Mouse (Mus musculus) G1E-ER4 (cell line): ENCODE data around the gene 2410004B18Rik. TPM values are rescaled to one million over a fixed set of nuclear protein-coding genes. Genes with fewer than 3 reads are reported as not detected.

Experiments used
- GATA1 ChIP-seq: IDR thresholded peaks from one replicate; pipeline ENCODE4 v1.8.0; 2012; ENCODE audit warnings: low read length, inconsistent platforms
- polyA plus RNA-seq: library from polyadenylated mRNA; stranded (reverse); fragments of >175 nt; gene quantifications from 2 replicates; pipeline ENCODE4 v1.2.3, GENCODE M21; 2012

The 2410004B18Rik gene
- polyA plus RNA-seq, 1 experiment: 29.3 TPM

GRCm38 (mm10) chr3:145950034-145950814 is 12.4 kb downstream of the 2410004B18Rik start:
- no peak for TF ChIP-seq GATA1

GRCm38 (mm10) chr3:145950815-145951130 is 13.0 kb downstream of the 2410004B18Rik start:
- no peak for TF ChIP-seq GATA1

- TF ChIP-seq GATA1: no peak
Observed at GRCm38 (mm10) chr3:145951287-145952165, 13.7 kb downstream of the 2410004B18Rik start.

GRCm38 (mm10) chr3:145952945-145953344 is 15.1 kb downstream of the 2410004B18Rik start:
- peak; percentile 67 for TF ChIP-seq GATA1

GRCm38 (mm10) chr3:145953411-145953810 is 15.6 kb downstream of the 2410004B18Rik start:
- TF ChIP-seq GATA1: no peak

GRCm38 (mm10) chr3:145959824-145960223 is 22.0 kb downstream of the 2410004B18Rik start:
- TF ChIP-seq GATA1: no peak

GRCm38 (mm10) chr3:145962411-145962810 is 24.6 kb downstream of the 2410004B18Rik start:
- no peak for TF ChIP-seq GATA1

GRCm38 (mm10) chr3:145963101-145964017 is 25.5 kb downstream of the 2410004B18Rik start:
- no peak for TF ChIP-seq GATA1

- TF ChIP-seq GATA1: no peak
Observed at GRCm38 (mm10) chr3:145964018-145964387, 26.2 kb downstream of the 2410004B18Rik start.

- TF ChIP-seq GATA1: no peak
Observed at GRCm38 (mm10) chr3:145964473-145964872, 26.7 kb downstream of the 2410004B18Rik start.

- TF ChIP-seq GATA1: no peak
Observed at GRCm38 (mm10) chr3:145966806-145967205, 29.0 kb downstream of the 2410004B18Rik start.

GRCm38 (mm10) chr3:145969031-145969501 is 31.3 kb downstream of the 2410004B18Rik start:
- TF ChIP-seq GATA1: no peak

- no peak for TF ChIP-seq GATA1
Observed at GRCm38 (mm10) chr3:145971501-145971900, 33.7 kb downstream of the 2410004B18Rik start.

GRCm38 (mm10) chr3:145974986-145975385 is 37.2 kb downstream of the 2410004B18Rik start:
- TF ChIP-seq GATA1: no peak

- no peak for TF ChIP-seq GATA1
Observed at GRCm38 (mm10) chr3:145985333-145985925, 47.6 kb downstream of the 2410004B18Rik start.
